Mouse (Mus musculus) megakaryocyte-erythroid progenitor cell, adult 5-6 weeks (primary cell): Measurements from ENCODE around the gene Chtf18. TPM values are rescaled to one million over a fixed set of nuclear protein-coding genes. Genes with fewer than 3 reads are reported as not detected.

Source experiments
- ATAC-seq: replicated peaks from 2 replicates; pipeline ENCODE4 v1.8.0; 2016; ENCODE audit warnings: mild to moderate bottlenecking, inconsistent platforms; ENCODE audit not compliant: severe bottlenecking, poor library complexity, low FRiP score, low TSS enrichment
- total RNA-seq, 2 experiments: library from RNA; stranded (forward) in 1 of 2; stranded (reverse) in 1 of 2; fragments of 200-1000, 215-1000 nt in 1 of 2; fragments of >200 nt in 1 of 2; fragmentation: Nextera tagmentation in 1 of 2; gene quantifications; 2 replicates each; pipeline ENCODE4 v1.2.3; 2014 to 2017

Chtf18 gene
- total RNA-seq, 2 experiments from 2014 or later = 53.3 to 65.4 TPM

DNA sequence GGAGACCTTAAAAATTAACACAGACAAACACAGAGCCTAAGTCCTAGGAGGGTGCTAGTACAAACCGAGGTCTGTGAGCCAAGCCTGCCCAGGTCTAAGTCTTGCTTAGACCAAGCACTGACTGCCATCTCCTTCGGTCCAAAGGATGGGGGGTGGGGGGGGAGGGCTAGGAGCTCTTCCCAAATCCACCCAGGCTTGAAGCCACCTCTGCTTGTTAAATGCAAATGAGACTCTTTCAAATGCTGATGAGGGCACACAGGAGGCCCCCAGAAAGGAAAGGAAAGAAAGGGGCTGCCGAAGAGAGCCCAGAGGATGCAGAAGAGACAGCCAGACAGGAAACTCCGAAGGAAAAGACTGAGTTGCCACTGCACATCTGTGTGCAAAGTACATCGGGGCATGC lies 47.4 kb downstream of the Chtf18 start:
- ATAC-seq = no peak

GRCm38 (mm10) chr17:25677969-25678368 lies 49.2 kb downstream of the Chtf18 start:
- ATAC-seq = no peak

GRCm38 (mm10) chr17:25672982-25673381 lies 54.2 kb downstream of the Chtf18 start:
- ATAC-seq = no peak

Other genes starting within 250 kb of the Chtf18 start
- gene Sstr5, start 230.1 kb downstream of the Chtf18 start, total RNA-seq (2014; fragmentation: Nextera tagmentation) = not detected in 2 replicates
- gene Sstr5, start 230.1 kb downstream of the Chtf18 start, total RNA-seq (2017) = not detected in 2 replicates
- gene Sox8, start 156.7 kb downstream of the Chtf18 start, total RNA-seq (2014; fragmentation: Nextera tagmentation) = not detected in 2 replicates
- not detected in 2 replicates for gene Sox8, start 156.7 kb downstream of the Chtf18 start, total RNA-seq (2017)
- 17.6 and 24.2 TPM in 2 replicates for gene Lmf1, start 148.3 kb downstream of the Chtf18 start, total RNA-seq (2014; fragmentation: Nextera tagmentation)
- gene Lmf1, start 148.3 kb downstream of the Chtf18 start, total RNA-seq (2017) = 3.2 and 4.8 TPM in 2 replicates
- not detected in 2 replicates for gene Gng13, start 10.2 kb downstream of the Chtf18 start, total RNA-seq (2014; fragmentation: Nextera tagmentation)
- not detected in 2 replicates for gene Gng13, start 10.2 kb downstream of the Chtf18 start, total RNA-seq (2017)
- gene Rpusd1, start 251 bp upstream of the Chtf18 start, total RNA-seq (2014; fragmentation: Nextera tagmentation) = 14.9 and 17.8 TPM in 2 replicates
- 1.8 and 2.1 TPM in 2 replicates for gene Rpusd1, start 251 bp upstream of the Chtf18 start, total RNA-seq (2017)
- gene Mslnl, start 8.6 kb upstream of the Chtf18 start, total RNA-seq (2014; fragmentation: Nextera tagmentation) = not detected in 2 replicates
- not detected in 2 replicates for gene Mslnl, start 8.6 kb upstream of the Chtf18 start, total RNA-seq (2017)
- not detected in 2 replicates for gene Msln, start 27.0 kb upstream of the Chtf18 start, total RNA-seq (2014; fragmentation: Nextera tagmentation)
- not detected in 2 replicates for gene Msln, start 27.0 kb upstream of the Chtf18 start, total RNA-seq (2017)
- 20.4 and 29.9 TPM in 2 replicates for gene Narfl, start 46.4 kb upstream of the Chtf18 start, total RNA-seq (2014; fragmentation: Nextera tagmentation)
- gene Narfl, start 46.4 kb upstream of the Chtf18 start, total RNA-seq (2017) = 10.3 and 23.8 TPM in 2 replicates
- 10.7 and 18.1 TPM in 2 replicates for gene Haghl, start 58.3 kb upstream of the Chtf18 start, total RNA-seq (2014; fragmentation: Nextera tagmentation)
- gene Haghl, start 58.3 kb upstream of the Chtf18 start, total RNA-seq (2017) = 11.8 and 15.7 TPM in 2 replicates
- gene Ccdc78, start 59.2 kb upstream of the Chtf18 start, total RNA-seq (2014; fragmentation: Nextera tagmentation) = 1.2 TPM in 1 of 2 replicates, not detected in the other
- 0.15 TPM in 1 of 2 replicates, not detected in the other for gene Ccdc78, start 59.2 kb upstream of the Chtf18 start, total RNA-seq (2017)
- 62.4 and 172 TPM in 2 replicates for gene Fam173a, start 65.5 kb upstream of the Chtf18 start, total RNA-seq (2014; fragmentation: Nextera tagmentation)
- gene Fam173a, start 65.5 kb upstream of the Chtf18 start, total RNA-seq (2017) = 11.1 and 21.4 TPM in 2 replicates
- 19.1 TPM in 1 of 2 replicates, not detected in the other for gene AC134908.4, start 68.2 kb upstream of the Chtf18 start, total RNA-seq (2014; fragmentation: Nextera tagmentation)
- not detected in 2 replicates for gene AC134908.4, start 68.2 kb upstream of the Chtf18 start, total RNA-seq (2017)
- gene Metrn, start 69.7 kb upstream of the Chtf18 start, total RNA-seq (2014; fragmentation: Nextera tagmentation) = 20.6 and 22.9 TPM in 2 replicates
- 11.3 and 15.5 TPM in 2 replicates for gene Metrn, start 69.7 kb upstream of the Chtf18 start, total RNA-seq (2017)
- gene Fbxl16, start 81.7 kb upstream of the Chtf18 start, total RNA-seq (2014; fragmentation: Nextera tagmentation) = 0.26 TPM in 1 of 2 replicates, not detected in the other
- gene Fbxl16, start 81.7 kb upstream of the Chtf18 start, total RNA-seq (2017) = not detected in 2 replicates
- 16.6 and 33.3 TPM in 2 replicates for gene Wdr24, start 96.2 kb upstream of the Chtf18 start, total RNA-seq (2014; fragmentation: Nextera tagmentation)
- gene Wdr24, start 96.2 kb upstream of the Chtf18 start, total RNA-seq (2017) = 15.5 and 17.2 TPM in 2 replicates
- gene Jmjd8, start 101.4 kb upstream of the Chtf18 start, total RNA-seq (2014; fragmentation: Nextera tagmentation) = 20.1 and 31.7 TPM in 2 replicates
- 19.5 and 21.5 TPM in 2 replicates for gene Jmjd8, start 101.4 kb upstream of the Chtf18 start, total RNA-seq (2017)
- 89.4 and 112 TPM in 2 replicates for gene Stub1, start 106.0 kb upstream of the Chtf18 start, total RNA-seq (2014; fragmentation: Nextera tagmentation)
- gene Stub1, start 106.0 kb upstream of the Chtf18 start, total RNA-seq (2017) = 77.6 and 77.7 TPM in 2 replicates
- 0.50 and 2.0 TPM in 2 replicates for gene Rhbdl1, start 109.9 kb upstream of the Chtf18 start, total RNA-seq (2014; fragmentation: Nextera tagmentation)
- gene Rhbdl1, start 109.9 kb upstream of the Chtf18 start, total RNA-seq (2017) = 0.30 and 0.47 TPM in 2 replicates
- gene Gm20683, start 114.3 kb upstream of the Chtf18 start, total RNA-seq (2014; fragmentation: Nextera tagmentation) = 1.7 and 6.4 TPM in 2 replicates
- not detected in 2 replicates for gene Gm20683, start 114.3 kb upstream of the Chtf18 start, total RNA-seq (2017)
- gene Rhot2, start 117.4 kb upstream of the Chtf18 start, total RNA-seq (2014; fragmentation: Nextera tagmentation) = 51.2 and 54.8 TPM in 2 replicates
- gene Rhot2, start 117.4 kb upstream of the Chtf18 start, total RNA-seq (2017) = 21.3 and 27.4 TPM in 2 replicates
- gene Wdr90, start 134.1 kb upstream of the Chtf18 start, total RNA-seq (2014; fragmentation: Nextera tagmentation) = 43.3 and 47.4 TPM in 2 replicates
- 4.6 and 10.0 TPM in 2 replicates for gene Wdr90, start 134.1 kb upstream of the Chtf18 start, total RNA-seq (2017)
- gene Mcrip2, start 141.3 kb upstream of the Chtf18 start, total RNA-seq (2014; fragmentation: Nextera tagmentation) = 87.4 and 109 TPM in 2 replicates
- gene Mcrip2, start 141.3 kb upstream of the Chtf18 start, total RNA-seq (2017) = 35.6 and 40.8 TPM in 2 replicates
- gene Mettl26, start 147.7 kb upstream of the Chtf18 start, total RNA-seq (2014; fragmentation: Nextera tagmentation) = 26.3 and 37.6 TPM in 2 replicates
- 9.3 and 19.8 TPM in 2 replicates for gene Mettl26, start 147.7 kb upstream of the Chtf18 start, total RNA-seq (2017)
- 0.87 TPM in 1 of 2 replicates, not detected in the other for gene Wfikkn1, start 153.4 kb upstream of the Chtf18 start, total RNA-seq (2014; fragmentation: Nextera tagmentation)
- 0.19 and 1.4 TPM in 2 replicates for gene Wfikkn1, start 153.4 kb upstream of the Chtf18 start, total RNA-seq (2017)
- 2.4 and 8.9 TPM in 2 replicates for gene Rab40c, start 192.3 kb upstream of the Chtf18 start, total RNA-seq (2014; fragmentation: Nextera tagmentation)
- gene Rab40c, start 192.3 kb upstream of the Chtf18 start, total RNA-seq (2017) = 7.9 and 30.2 TPM in 2 replicates
- 211 and 231 TPM in 2 replicates for gene Pigq, start 217.5 kb upstream of the Chtf18 start, total RNA-seq (2014; fragmentation: Nextera tagmentation)
- gene Pigq, start 217.5 kb upstream of the Chtf18 start, total RNA-seq (2017) = 102 and 156 TPM in 2 replicates
- gene Nhlrc4, start 217.5 kb upstream of the Chtf18 start, total RNA-seq (2014; fragmentation: Nextera tagmentation) = not detected in 2 replicates
- not detected in 2 replicates for gene Nhlrc4, start 217.5 kb upstream of the Chtf18 start, total RNA-seq (2017)
- gene A930017K11Rik, start 225.1 kb upstream of the Chtf18 start, total RNA-seq (2014; fragmentation: Nextera tagmentation) = not detected in 2 replicates
- 0.05 TPM in 1 of 2 replicates, not detected in the other for gene A930017K11Rik, start 225.1 kb upstream of the Chtf18 start, total RNA-seq (2017)